Mouse (Mus musculus) ES-E14 (cell line): ENCODE data around the gene Shld1. TPM values are rescaled to one million over a fixed set of nuclear protein-coding genes. Genes with fewer than 3 reads are reported as not detected.

ENCODE experiments used
- DNase-seq: peaks from one replicate; pipeline ENCODE4 v3.0.0-alpha.2; 2013; ENCODE audit warnings: low read depth, low spot score
- H3K27ac ChIP-seq: 2 replicates; pipeline ENCODE4 v1.5.1; 2012; ENCODE audit warnings: low read depth, mild to moderate bottlenecking, low read length, moderate library complexity, mixed read lengths; ENCODE audit not compliant: poor library complexity, insufficient read depth, severe bottlenecking
- H3K36me3 ChIP-seq: 2 replicates; pipeline ENCODE4 v1.6.1; 2012; ENCODE audit warnings: mild to moderate bottlenecking, low read length, moderate library complexity, mixed read lengths; ENCODE audit not compliant: control insufficient read depth, poor library complexity, insufficient read depth, severe bottlenecking
- H3K4me1 ChIP-seq, 2 experiments: fragments of 150-350 bp in 1 of 2; sonication (generic) in 1 of 2; 2 replicates each; pipeline ENCODE4 v1.6.1; 2012; ENCODE audit warnings: low read length in 2 of 2, mild to moderate bottlenecking in 1 of 2, mixed read lengths in 1 of 2; ENCODE audit not compliant: control insufficient read depth in 2 of 2, insufficient read depth in 2 of 2, poor library complexity in 1 of 2
- H3K4me3 ChIP-seq, 2 experiments: fragments of 150-350 bp in 1 of 2; sonication (generic) in 1 of 2; 2 replicates each; pipeline ENCODE4 v1.5.1; 2012; ENCODE audit warnings: low read length in 2 of 2, low read depth in 1 of 2, mild to moderate bottlenecking in 1 of 2, mixed read lengths in 1 of 2; ENCODE audit not compliant: insufficient read depth in 1 of 2, poor library complexity in 1 of 2, severe bottlenecking in 1 of 2
- H3K9ac ChIP-seq: 2 replicates; pipeline ENCODE4 v1.6.1; 2012; ENCODE audit warnings: low read depth, mild to moderate bottlenecking, low read length, mixed read lengths; ENCODE audit not compliant: poor library complexity, insufficient read depth, severe bottlenecking
- H3K9me3 ChIP-seq: fragments of 150-350 bp; sonication (generic); 2 replicates; pipeline ENCODE4 v1.6.1; 2012; ENCODE audit warnings: low read depth, mild to moderate bottlenecking, low read length; ENCODE audit not compliant: control insufficient read depth, insufficient read depth
- CHD2 ChIP-seq: IDR thresholded peaks from 2 replicates; pipeline ENCODE4 v1.6.1; 2014; ENCODE audit warnings: mild to moderate bottlenecking, low read depth, low read length, inconsistent platforms
- HCFC1 ChIP-seq: IDR thresholded peaks from 2 replicates; pipeline ENCODE4 v1.6.1; 2012; ENCODE audit warnings: low read length, inconsistent platforms, borderline replicate concordance; ENCODE audit not compliant: insufficient read depth
- MAFK ChIP-seq: IDR thresholded peaks from 2 replicates; pipeline ENCODE4 v1.6.1; 2014; ENCODE audit warnings: mild to moderate bottlenecking, low read depth, low read length, inconsistent platforms; ENCODE audit not compliant: insufficient read depth
- ZC3H11A ChIP-seq: IDR thresholded peaks from 2 replicates; pipeline ENCODE4 v1.6.1; 2012; ENCODE audit warnings: low read depth, mild to moderate bottlenecking, inconsistent platforms, low read length, borderline replicate concordance
- ZNF384 ChIP-seq: IDR thresholded peaks from 2 replicates; pipeline ENCODE4 v1.6.1; 2012; ENCODE audit warnings: low read depth, low read length, inconsistent platforms
- in situ Hi-C, 2 experiments: fragments of 600-800 bp; cut with MboI; formaldehyde crosslinking; loops; one replicate each; pipeline ENCODE4 v1.15.1; 2025; ENCODE audit warnings: low sequenced_read_pairs in 2 of 2, inconsistent platforms in 1 of 2; ENCODE audit not compliant: unreplicated experiment in 2 of 2
- total RNA-seq: library from RNA; depleted of rRNA; stranded (reverse); fragments of 300-350 nt; gene quantifications from 2 replicates; pipeline ENCODE4 v1.2.3, GENCODE M21; 2012

The Shld1 gene
- total RNA-seq, 1 experiment: 9.2 TPM

DNA sequence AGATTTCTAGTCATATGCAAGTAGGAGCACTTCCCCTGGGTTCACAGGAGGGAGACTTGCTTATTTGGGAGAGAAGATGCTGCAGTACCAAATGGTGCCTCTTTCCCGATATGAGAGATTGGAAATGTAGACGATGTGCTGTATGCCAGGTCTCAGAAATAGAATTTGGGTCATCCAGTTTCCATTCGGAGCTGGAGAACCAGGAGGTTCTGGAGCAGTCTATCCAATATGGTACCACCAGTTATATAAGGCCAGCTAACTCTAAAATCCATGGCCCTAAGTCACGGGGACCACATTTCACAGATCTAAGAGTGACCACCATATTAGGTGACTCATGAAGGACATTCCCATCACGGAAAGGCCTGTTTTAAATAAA lies 30.8 kb downstream of the Shld1 start:
- no peaks in the 10 kb centered on the region for H3K36me3 ChIP-seq
- H3K9ac ChIP-seq: no peak overlapping the region
- TF ChIP-seq ZNF384 (no peak), ZC3H11A (no peak), CHD2 (no peak), MAFK (no peak), HCFC1 (no peak)
- in situ Hi-C loops: no loop called here
- H3K4me3 ChIP-seq: no peak overlapping the region
- peaks cover 0 to 4% of the 10 kb centered on the region in 2 experiments; a peak in 2 of 4 replicates for H3K4me1 ChIP-seq
- no peak for DNase-seq
- no peak overlapping the region for H3K27ac ChIP-seq
- no peaks in the 10 kb centered on the region for H3K9me3 ChIP-seq

DNA sequence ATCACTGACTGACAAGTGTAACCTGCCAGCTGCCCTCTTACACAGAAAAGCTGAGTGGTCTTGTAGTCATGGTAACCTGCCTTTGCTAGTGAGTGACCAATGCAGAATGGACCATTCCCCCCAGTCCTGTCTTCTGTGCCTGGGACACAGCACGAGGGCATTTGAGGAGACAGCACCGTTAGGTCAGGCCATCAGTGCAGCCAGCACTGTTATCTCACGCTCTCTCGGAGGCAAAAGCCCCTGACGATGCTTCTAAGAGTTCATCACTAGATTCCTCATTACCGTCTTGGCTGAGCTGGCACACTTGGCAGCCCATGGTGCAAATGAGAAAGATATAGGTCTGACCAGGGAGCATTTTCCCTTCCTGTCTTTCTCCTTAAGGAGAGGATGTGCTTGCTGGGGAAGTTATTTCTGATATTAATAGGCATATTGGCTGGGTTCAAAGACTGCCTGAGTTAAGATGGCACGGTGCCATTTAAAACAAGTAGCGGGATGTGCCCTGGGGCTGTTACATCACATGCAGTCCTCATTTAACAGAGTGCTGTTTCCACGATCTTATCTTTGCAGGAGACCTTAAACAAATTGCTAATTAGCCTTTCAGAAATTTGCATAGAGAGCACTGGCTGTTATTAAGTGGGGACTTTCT lies 34.3 kb downstream of the Shld1 start:
- TF ChIP-seq HCFC1 (no peak), CHD2 (no peak), ZNF384 (no peak), ZC3H11A (no peak), MAFK (no peak)
- H3K27ac ChIP-seq: no peak overlapping the region
- no peak overlapping the region for H3K4me3 ChIP-seq
- in situ Hi-C loops: no loop called here
- no peak overlapping the region for H3K9ac ChIP-seq
- peaks cover 0 to under 1% of the 10 kb centered on the region in 2 experiments; a peak in 1 of 4 replicates for H3K4me1 ChIP-seq
- no peak for DNase-seq
- no peaks in the 10 kb centered on the region for H3K9me3 ChIP-seq
- no peaks in the 10 kb centered on the region for H3K36me3 ChIP-seq

GRCm38 (mm10) chr2:132721844-132722243 lies 35.1 kb downstream of the Shld1 start:
- no peaks in the 10 kb centered on the region for H3K36me3 ChIP-seq
- peaks cover 0 to 2% of the 10 kb centered on the region in 2 experiments; a peak in 1 of 4 replicates for H3K4me1 ChIP-seq
- DNase-seq: no peak
- H3K9ac ChIP-seq: no peak overlapping the region
- TF ChIP-seq ZNF384 (no peak), CHD2 (no peak), MAFK (no peak), ZC3H11A (no peak), HCFC1 (no peak)
- no peak overlapping the region for H3K27ac ChIP-seq
- in situ Hi-C loops: no loop called here
- no peak overlapping the region for H3K4me3 ChIP-seq
- H3K9me3 ChIP-seq: no peaks in the 10 kb centered on the region

DNA sequence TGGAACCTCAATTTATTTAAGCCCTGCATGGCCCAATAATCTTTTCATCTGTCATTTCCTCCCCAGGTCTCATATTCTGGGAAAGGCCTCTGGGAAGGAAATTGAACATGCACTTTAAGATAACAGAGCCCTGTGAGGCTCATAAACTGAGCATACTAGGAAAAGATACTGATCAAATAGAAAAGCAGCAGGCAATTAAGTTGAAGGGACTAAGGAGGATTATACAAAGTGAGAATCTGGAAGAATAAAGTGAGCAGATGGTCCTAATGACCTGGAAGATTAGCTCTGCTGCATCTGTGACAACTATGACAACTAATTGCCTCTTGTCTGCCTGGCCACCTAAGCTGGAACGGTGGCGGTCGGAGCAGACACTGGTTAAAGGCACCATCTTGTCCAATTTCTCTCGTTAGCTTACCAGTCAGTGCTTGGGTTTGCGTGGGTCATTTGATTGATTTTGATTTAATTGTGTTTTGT lies 37.3 kb downstream of the Shld1 start:
- no peak for DNase-seq
- Histone ChIP-seq H3K9ac (no peak overlapping the region), H3K4me1 (peaks cover 0 to 2% of the 10 kb centered on the region in 2 experiments; a peak in 1 of 4 replicates), H3K27ac (no peak overlapping the region), H3K9me3 (no peaks in the 10 kb centered on the region), H3K36me3 (no peaks in the 10 kb centered on the region), H3K4me3 (no peak overlapping the region)
- in situ Hi-C loops: no loop called here
- TF ChIP-seq ZC3H11A (no peak), MAFK (no peak), HCFC1 (no peak), ZNF384 (no peak), CHD2 (no peak)

DNA sequence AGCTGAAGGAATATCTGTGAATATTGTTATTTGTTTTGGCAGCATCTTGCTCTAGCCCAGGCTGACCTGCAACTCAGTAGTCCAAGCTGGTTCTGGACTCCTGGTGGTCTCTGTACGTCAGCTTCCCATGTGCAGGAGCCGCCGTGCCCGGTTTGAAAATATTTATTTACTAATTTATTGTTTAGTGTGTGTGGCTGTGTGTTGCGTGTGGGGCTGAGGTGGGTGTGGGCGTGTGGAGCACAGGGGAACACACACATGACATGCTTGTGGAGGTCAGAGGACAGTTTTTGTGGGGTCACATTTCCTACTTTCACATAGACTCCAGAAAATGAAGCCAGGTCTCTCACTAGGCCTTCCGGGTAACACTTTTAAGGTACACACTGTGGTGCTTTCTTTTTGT lies 37.8 kb downstream of the Shld1 start:
- no peak for TF ChIP-seq ZNF384
- no peak for TF ChIP-seq CHD2
- no peak for TF ChIP-seq MAFK
- no peak for TF ChIP-seq HCFC1
- no peak for TF ChIP-seq ZC3H11A
- Histone ChIP-seq H3K27ac (no peak overlapping the region), H3K9ac (no peak overlapping the region), H3K4me1 (peaks cover 0 to 2% of the 10 kb centered on the region in 2 experiments; a peak in 1 of 4 replicates), H3K9me3 (no peaks in the 10 kb centered on the region), H3K4me3 (no peak overlapping the region), H3K36me3 (no peaks in the 10 kb centered on the region)
- DNase-seq: no peak
- in situ Hi-C loops: no loop called here
